Mouse (Mus musculus) cerebellum, adult 2 months (tissue): ENCODE measurements at regions not wholly inside any gene's neighbourhood (a gene's known extent, or its start where the extent isn't known, plus 50 kb on each side); places are given as distances from the start of the nearest gene placed in this dataset.

Experiments used
- DNase-seq, 2 experiments: peaks; one replicate each; pipeline ENCODE4 v3.0.0; 2021
- H3K27ac ChIP-seq: fragments of 200-500 bp; 2 replicates; pipeline ENCODE4 v1.5.1; 2012; ENCODE audit warnings: low read length, control low read depth, inconsistent platforms; ENCODE audit not compliant: insufficient read depth
- H3K27me3 ChIP-seq: fragments of 200-500 bp; 2 replicates; pipeline ENCODE4 v1.6.1; 2012; ENCODE audit warnings: inconsistent platforms, mild to moderate bottlenecking, low read length, moderate library complexity; ENCODE audit not compliant: control insufficient read depth, insufficient read depth
- H3K4me1 ChIP-seq: fragments of 200-500 bp; 2 replicates; pipeline ENCODE4 v1.6.1; 2011; ENCODE audit warnings: low read length; ENCODE audit not compliant: control insufficient read depth, insufficient read depth
- H3K4me3 ChIP-seq: fragments of 200-500 bp; replicated peaks from 2 replicates; pipeline ENCODE3; 2011; ENCODE audit warnings: mild to moderate bottlenecking, low read depth, low read length, control low read depth; ENCODE audit not compliant: insufficient read depth
- CTCF ChIP-seq: fragments of 200-500 bp; IDR thresholded peaks from 2 replicates; pipeline ENCODE4 v1.5.1; 2011; ENCODE audit warnings: low read depth, mild to moderate bottlenecking, control low read depth, low read length, moderate library complexity, borderline replicate concordance; ENCODE audit not compliant: insufficient read depth
- POLR2A ChIP-seq: fragments of 200-500 bp; IDR thresholded peaks from 2 replicates; pipeline ENCODE4 v1.6.1; 2011; ENCODE audit warnings: low read length, control low read depth, borderline replicate concordance; ENCODE audit not compliant: insufficient read depth
- WGBS: fragments of 180-500 bp; shearing (Covaris S2); methylation state at CpG from one replicate; pipeline ENCODE4 v1.1.7; 2018; 5-methylcytosine and 5-hydroxymethylcytosine counted together

DNA sequence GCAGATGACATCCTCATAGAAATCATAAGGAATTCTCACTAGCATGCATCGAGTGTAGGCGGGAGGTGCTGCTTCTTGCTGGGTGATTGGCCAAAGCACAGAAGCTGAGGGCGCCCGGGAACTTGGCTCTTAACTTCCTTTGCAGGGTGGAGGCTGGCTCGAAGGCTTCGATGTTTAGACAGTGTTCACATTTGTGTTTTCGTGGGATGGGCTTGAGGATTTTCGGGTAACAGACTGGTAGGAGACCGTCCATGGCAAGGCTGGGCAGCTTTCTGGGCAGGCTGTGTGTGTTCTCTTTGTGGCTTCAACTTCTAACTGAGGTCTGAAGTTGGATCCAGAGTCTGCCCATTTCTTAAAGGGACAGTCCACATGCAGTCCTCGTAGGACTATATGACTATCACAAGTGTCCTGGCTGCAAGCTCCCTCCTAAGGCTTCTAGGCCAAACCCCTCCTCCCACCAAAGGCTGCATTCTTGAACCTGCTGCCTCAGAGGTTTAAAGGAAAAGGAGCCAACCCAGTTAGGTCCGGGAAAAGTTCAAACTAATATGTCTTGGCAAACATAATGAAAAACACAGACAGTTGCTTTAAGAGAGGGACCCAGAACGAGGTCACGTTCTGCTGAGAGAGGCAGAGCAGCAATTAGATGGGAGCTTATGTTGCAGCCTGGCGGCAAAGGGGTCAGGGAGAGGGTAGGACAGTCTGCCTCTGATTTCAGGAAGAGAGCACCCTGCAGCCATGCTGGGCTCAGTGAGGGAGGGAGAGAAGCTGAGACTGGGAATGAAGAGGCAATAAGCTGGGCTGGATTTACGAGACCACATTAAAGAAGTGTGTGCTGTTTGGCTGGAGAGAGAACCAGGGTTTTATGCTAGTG lies 98.2 kb upstream of the Neo1 start:
- peak; percentile 10 to 15 for DNase-seq
- peak overlapping the region; percentile 47 for H3K4me3 ChIP-seq
- no peaks in the 10 kb centered on the region; the same call in 1 of the 2 replicates for H3K27me3 ChIP-seq
- H3K27ac ChIP-seq: no peak overlapping the region
- WGBS: 17% methylated on average over 15 of the region's 15 CpGs
- TF ChIP-seq POLR2A: no peak
- no peak for TF ChIP-seq CTCF
- H3K4me1 ChIP-seq: peaks cover 8% of the 10 kb centered on the region

- Histone ChIP-seq H3K4me3 (no peak overlapping the region), H3K27ac (no peak overlapping the region), H3K4me1 (peaks cover 8% of the 10 kb centered on the region), H3K27me3 (no peaks in the 10 kb centered on the region; the same call in 1 of the 2 replicates)
- TF ChIP-seq CTCF: no peak
- no peak for TF ChIP-seq POLR2A
- no peak for DNase-seq
- 53% methylated on average over 9 of the region's 9 CpGs for WGBS
Measured at GRCm38 (mm10) chr9:59129699-59130340, 93.6 kb upstream of the Neo1 start.

GRCm38 (mm10) chr9:59129252-59129651 lies 93.0 kb upstream of the Neo1 start:
- no peak overlapping the region for H3K4me3 ChIP-seq
- H3K27me3 ChIP-seq: no peaks in the 10 kb centered on the region; the same call in 1 of the 2 replicates
- no peak overlapping the region for H3K27ac ChIP-seq
- no peak for TF ChIP-seq CTCF
- TF ChIP-seq POLR2A: no peak
- WGBS: 69% methylated on average over 1 of the region's 1 CpGs
- H3K4me1 ChIP-seq: peaks cover 4% of the 10 kb centered on the region; the same call in 1 of the 2 replicates
- DNase-seq: no peak

GRCm38 (mm10) chr9:59128023-59128422 lies 91.8 kb upstream of the Neo1 start:
- H3K4me1 ChIP-seq: no peaks in the 10 kb centered on the region
- H3K27ac ChIP-seq: no peak overlapping the region
- TF ChIP-seq CTCF (no peak), POLR2A (no peak)
- H3K27me3 ChIP-seq: no peaks in the 10 kb centered on the region
- no peak for DNase-seq
- no peak overlapping the region for H3K4me3 ChIP-seq
- 50% methylated on average over 2 of the region's 2 CpGs for WGBS

DNA sequence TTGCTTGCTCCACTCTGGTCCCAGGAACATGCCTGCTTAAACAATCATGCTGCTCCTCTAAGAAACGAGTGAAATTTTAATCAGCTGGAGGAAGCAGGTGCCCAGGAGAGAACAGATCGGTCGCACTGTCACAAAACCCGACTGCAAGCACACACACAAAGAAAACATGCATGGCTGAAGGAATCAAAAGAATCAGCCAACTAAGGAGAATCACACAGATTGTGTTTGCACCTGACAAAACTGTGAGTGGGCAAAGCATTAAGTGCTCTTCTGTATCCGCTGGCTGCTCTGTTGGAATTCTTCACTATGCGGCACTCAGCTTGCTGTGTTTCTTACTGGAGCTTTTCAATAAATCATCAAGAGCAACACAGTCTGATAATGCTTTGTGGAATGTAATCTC lies 89.6 kb upstream of the Neo1 start:
- DNase-seq: no peak
- no peak overlapping the region for H3K27ac ChIP-seq
- H3K4me1 ChIP-seq: no peaks in the 10 kb centered on the region
- WGBS: 62% methylated on average over 6 of the region's 6 CpGs
- TF ChIP-seq POLR2A (no peak), CTCF (no peak)
- H3K4me3 ChIP-seq: no peak overlapping the region
- H3K27me3 ChIP-seq: no peaks in the 10 kb centered on the region

- DNase-seq: no peak
- no peak overlapping the region for H3K4me3 ChIP-seq
- H3K27me3 ChIP-seq: no peaks in the 10 kb centered on the region
- TF ChIP-seq CTCF (no peak), POLR2A (no peak)
- WGBS: 52% methylated on average over 2 of the region's 2 CpGs
- no peaks in the 10 kb centered on the region for H3K4me1 ChIP-seq
- H3K27ac ChIP-seq: no peak overlapping the region
Measured at GRCm38 (mm10) chr9:59116561-59116960, 80.3 kb upstream of the Neo1 start.

- no peaks in the 10 kb centered on the region for H3K4me1 ChIP-seq
- H3K4me3 ChIP-seq: no peak overlapping the region
- no peak overlapping the region for H3K27ac ChIP-seq
- 37% methylated on average over 4 of the region's 4 CpGs for WGBS
- DNase-seq: no peak
- H3K27me3 ChIP-seq: no peaks in the 10 kb centered on the region
- TF ChIP-seq POLR2A (no peak), CTCF (no peak)
Measured at GRCm38 (mm10) chr9:59113859-59114258, 77.6 kb upstream of the Neo1 start.

GRCm38 (mm10) chr9:59099738-59100137 lies 63.5 kb upstream of the Neo1 start:
- Histone ChIP-seq H3K27ac (no peak overlapping the region), H3K4me3 (no peak overlapping the region), H3K27me3 (no peaks in the 10 kb centered on the region; the same call in 1 of the 2 replicates), H3K4me1 (no peaks in the 10 kb centered on the region)
- TF ChIP-seq CTCF: no peak
- TF ChIP-seq POLR2A: no peak
- WGBS: 93% methylated on average over 5 of the region's 5 CpGs
- DNase-seq: no peak
